Comparison of ENCODE assay signal across 8 mouse cellular contexts in the genomic region with DNA sequence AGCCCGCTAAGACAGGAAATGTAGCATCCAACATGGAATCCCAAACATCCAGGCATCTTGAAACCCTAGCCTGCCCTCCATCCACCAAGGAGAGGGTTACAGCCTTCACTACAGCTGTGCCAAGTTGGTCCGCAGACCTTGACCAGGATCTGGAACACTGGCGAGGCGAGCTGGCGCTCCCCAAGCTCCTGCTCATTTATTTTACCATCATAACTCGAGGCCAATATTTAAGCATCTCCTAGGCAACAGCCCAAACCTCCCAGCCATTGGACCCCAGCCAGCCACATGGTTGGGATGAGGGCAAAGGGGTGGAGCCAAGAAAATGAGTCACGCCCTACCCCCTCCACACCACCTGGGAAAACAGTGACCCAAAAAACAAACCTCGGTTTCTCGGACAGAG. TPM values are rescaled to one million over a fixed set of nuclear protein-coding genes. Genes with fewer than 3 reads are reported as not detected.
A peak's percentile ranks its signal among the peaks of the same experiment; 100 is the strongest.
DNase-seq lines count a peak whose midpoint lies in the region; ATAC-seq lines count a peak whose summit lies in the region.

No protein-coding gene starts in this region.

- no peak overlapping the region for H3K4me2 ChIP-seq in midbrain, embryonic 14.5 days (ENCODE audit: low read length)
- no peak overlapping the region for H3K4me2 ChIP-seq in midbrain, embryonic 11.5 days

- no peaks in the 10 kb centered on the region for H3K4me1 ChIP-seq in midbrain, embryonic 14.5 days (ENCODE audit: control insufficient read depth, insufficient read depth, low read length)
- H3K4me1 ChIP-seq in midbrain, embryonic 11.5 days (ENCODE audit: control insufficient read depth, insufficient read depth, low read length) = no peaks in the 10 kb centered on the region

- no peak overlapping the region for H3K4me3 ChIP-seq in midbrain, embryonic 14.5 days (replicated peaks; ENCODE audit: low read depth, low read length)
- H3K4me3 ChIP-seq in midbrain, embryonic 11.5 days (ENCODE audit: low read depth, low read length) = no peak overlapping the region

- no peak for ATAC-seq in midbrain, embryonic 14.5 days (ENCODE audit: low FRiP score, low TSS enrichment)
- ATAC-seq in midbrain, embryonic 11.5 days (ENCODE audit: low FRiP score) = no peak
- no peak for ATAC-seq in inflammation-experienced regulatory T-cells, adult 6 months
- no peak for ATAC-seq in frontal cortex, adult (ENCODE audit: low TSS enrichment)

- 53% methylated on average over 9 of the region's 9 CpGs for WGBS in midbrain, embryonic 14.5 days
- WGBS in midbrain, embryonic 11.5 days = 67% methylated on average over 9 of the region's 9 CpGs

- H3K36me3 ChIP-seq in midbrain, embryonic 14.5 days (ENCODE audit: control insufficient read depth, insufficient read depth, low read length) = no peaks in the 10 kb centered on the region
- no peaks in the 10 kb centered on the region for H3K36me3 ChIP-seq in midbrain, embryonic 11.5 days (ENCODE audit: control insufficient read depth, insufficient read depth, low read length)

- no peak overlapping the region for H3K27ac ChIP-seq in midbrain, embryonic 14.5 days (replicated peaks; ENCODE audit: low read depth, low read length)
- no peak overlapping the region for H3K27ac ChIP-seq in midbrain, embryonic 11.5 days (ENCODE audit: low read depth, low read length)

- no peaks in the 10 kb centered on the region for H3K9me3 ChIP-seq in midbrain, embryonic 14.5 days (ENCODE audit: control insufficient read depth, low read length)
- H3K9me3 ChIP-seq in midbrain, embryonic 11.5 days (ENCODE audit: control insufficient read depth, low read length) = no peaks in the 10 kb centered on the region

- H3K9ac ChIP-seq in midbrain, embryonic 14.5 days (replicated peaks; ENCODE audit: low read length) = no peak overlapping the region
- H3K9ac ChIP-seq in midbrain, embryonic 11.5 days (ENCODE audit: low read length) = no peak overlapping the region

- DNase-seq in midbrain, embryonic 14.5 days = peak; percentile 58
- DNase-seq in midbrain, embryonic 11.5 days (ENCODE audit: low spot score, missing footprints) = no peak
- peak; percentile 39 to 45 for DNase-seq in cerebellum, adult 18-20 months
- DNase-seq in gastrocnemius, postnatal 4 days (ENCODE audit: low spot score in 2 of 2) = peak; percentile 58 to 71
- DNase-seq in kidney, postnatal 14 days = peak; percentile 74
- peak; percentile 59 for DNase-seq in skeletal muscle tissue, adult 2 months (ENCODE audit: low read depth, low spot score)

- H3K27me3 ChIP-seq in midbrain, embryonic 14.5 days (ENCODE audit: control insufficient read depth, insufficient read depth, low read length) = no peaks in the 10 kb centered on the region
- H3K27me3 ChIP-seq in midbrain, embryonic 11.5 days (ENCODE audit: control insufficient read depth, insufficient read depth, low read length) = no peaks in the 10 kb centered on the region

RNA-seq across cellular contexts. Expression of a gene that starts 48.0 kb away (rescaled TPM):
- polyA plus RNA-seq in midbrain, embryonic 14.5 days (2014; fragmentation: Nextera tagmentation; extraction: Ambion mirVana) = 29.1 and 31.2 TPM in 2 replicates
- polyA plus RNA-seq in midbrain, embryonic 11.5 days (2014; fragmentation: Nextera tagmentation; extraction: Ambion mirVana) = 18.6 and 21.4 TPM in 2 replicates
- total RNA-seq in gastrocnemius, postnatal 4 days (2021) = 1 to 10 TPM; 5.8 to 9.0 TPM
- 1 to 10 TPM; 2.5 to 7.1 (median 3.4) TPM for polyA plus RNA-seq in inflammation-experienced regulatory T-cells, adult 6 months (2017; shearing (Covaris generic))
